Comparison of ENCODE assay signal across 9 mouse cellular contexts in genomic region chr1:153414962-153415361, GRCm38 (mm10). TPM values are rescaled to one million over a fixed set of nuclear protein-coding genes. Genes with fewer than 3 reads are reported as not detected.
DNase-seq lines count a peak whose midpoint lies in the region; ATAC-seq lines count a peak whose summit lies in the region.
"Had no signal": no experiment of that assay in that cellular context is flagged by ENCODE, and none has a peak within 500 bp of the region (broad histone marks: within the 10 kb centered on the region; RNA-seq: fewer than 3 reads in every experiment).

No protein-coding gene starts in this region.

- H3K27ac ChIP-seq in kidney, embryonic 15.5 days, result no peak overlapping the region
- peak overlapping the region; percentile 52 for H3K27ac ChIP-seq in brown adipose tissue, adult 24 weeks (replicated peaks; ENCODE audit: low read depth, low read length)
- no peak overlapping the region for H3K27ac ChIP-seq in liver, embryonic 11.5 days (ENCODE audit: low read depth, low read length)
- H3K27ac ChIP-seq in forebrain, embryonic 12.5 days, result no peak overlapping the region
- H3K27ac ChIP-seq: lung, embryonic 15.5 days had no signal

- no peaks in the 10 kb centered on the region for H3K4me1 ChIP-seq in kidney, embryonic 15.5 days
- no peaks in the 10 kb centered on the region for H3K4me1 ChIP-seq in brown adipose tissue, adult 24 weeks (ENCODE audit: control insufficient read depth, insufficient read depth, insufficient read length, low read length)
- no peaks in the 10 kb centered on the region for H3K4me1 ChIP-seq in liver, embryonic 11.5 days (replicated peaks; ENCODE audit: control insufficient read depth, insufficient read depth, low read length)
- no peaks in the 10 kb centered on the region for H3K4me1 ChIP-seq in forebrain, embryonic 12.5 days
- H3K4me1 ChIP-seq: lung, embryonic 15.5 days had no signal

- WGBS in kidney, embryonic 15.5 days, result 86% methylated on average over 4 of the region's 4 CpGs
- WGBS in liver, embryonic 11.5 days, result 60% methylated on average over 4 of the region's 4 CpGs
- 93% methylated on average over 4 of the region's 4 CpGs for WGBS in forebrain, embryonic 12.5 days

- no peak overlapping the region for H3K4me2 ChIP-seq in kidney, embryonic 15.5 days
- H3K4me2 ChIP-seq in liver, embryonic 11.5 days, result no peak overlapping the region
- no peak overlapping the region for H3K4me2 ChIP-seq in forebrain, embryonic 12.5 days
- H3K4me2 ChIP-seq: lung, embryonic 15.5 days had no signal

- no peak overlapping the region for H3K4me3 ChIP-seq in kidney, embryonic 15.5 days (replicated peaks)
- H3K4me3 ChIP-seq in brown adipose tissue, adult 24 weeks (ENCODE audit: insufficient read depth, low read depth, low read length), result no peak overlapping the region
- no peak overlapping the region for H3K4me3 ChIP-seq in liver, embryonic 11.5 days (ENCODE audit: low read depth, low read length)
- H3K4me3 ChIP-seq in forebrain, embryonic 12.5 days (replicated peaks), result no peak overlapping the region
- H3K4me3 ChIP-seq: lung, embryonic 15.5 days had no signal

- ATAC-seq in kidney, embryonic 15.5 days (replicated peaks; ENCODE audit: low FRiP score), result no peak
- 0 out of 2 replicates have a peak, but pooled peaks have one; percentile 43 for ATAC-seq in liver, embryonic 11.5 days (replicated peaks; ENCODE audit: low FRiP score)
- no peak for ATAC-seq in forebrain, embryonic 12.5 days (ENCODE audit: low FRiP score)

- H3K9me3 ChIP-seq in kidney, embryonic 15.5 days (replicated peaks), result no peaks in the 10 kb centered on the region
- H3K9me3 ChIP-seq in liver, embryonic 11.5 days (ENCODE audit: control insufficient read depth, low read length), result no peaks in the 10 kb centered on the region
- H3K9me3 ChIP-seq in forebrain, embryonic 12.5 days, result no peaks in the 10 kb centered on the region
- H3K9me3 ChIP-seq: lung, embryonic 15.5 days had no signal

- H3K36me3 ChIP-seq in kidney, embryonic 15.5 days, result no peaks in the 10 kb centered on the region
- no peaks in the 10 kb centered on the region for H3K36me3 ChIP-seq in liver, embryonic 11.5 days (ENCODE audit: control insufficient read depth, insufficient read depth, low read length)
- H3K36me3 ChIP-seq in forebrain, embryonic 12.5 days (replicated peaks), result no peaks in the 10 kb centered on the region
- H3K36me3 ChIP-seq: lung, embryonic 15.5 days had no signal

- no peak overlapping the region for H3K9ac ChIP-seq in kidney, embryonic 15.5 days
- H3K9ac ChIP-seq in liver, embryonic 11.5 days (ENCODE audit: low read depth, low read length), result no peak overlapping the region
- H3K9ac ChIP-seq in forebrain, embryonic 12.5 days, result no peak overlapping the region
- H3K9ac ChIP-seq: lung, embryonic 15.5 days had no signal

- peak; percentile 56 for DNase-seq in kidney, adult 9 months
- DNase-seq in liver, embryonic 11.5 days (ENCODE audit: low spot score), result no peak
- DNase-seq in spleen, adult 12 weeks (ENCODE audit: low spot score), result peak; percentile 40
- no peak for DNase-seq in ovary, postnatal 36 days (ENCODE audit: low spot score)
- DNase-seq in retina, embryonic 14.5 days (ENCODE audit: low spot score), result no peak

- H3K27me3 ChIP-seq in kidney, embryonic 15.5 days, result no peaks in the 10 kb centered on the region
- H3K27me3 ChIP-seq in liver, embryonic 11.5 days (replicated peaks; ENCODE audit: control insufficient read depth, insufficient read depth, low read length), result no peaks in the 10 kb centered on the region
- no peaks in the 10 kb centered on the region for H3K27me3 ChIP-seq in forebrain, embryonic 12.5 days
- H3K27me3 ChIP-seq: lung, embryonic 15.5 days had no signal

RNA-seq across cellular contexts. Expression of gene Shcbp1l, which starts 10.0 kb away (rescaled TPM):
- polyA plus RNA-seq in kidney, embryonic 15.5 days (2015; fragmentation: Nextera tagmentation; extraction: Ambion mirVana), result 0.12 and 0.13 TPM in 2 replicates
- not detected in 2 replicates for polyA plus RNA-seq in brown adipose tissue, adult 24 weeks (2012; ENCODE audit: insufficient read depth, insufficient read length, missing spikeins)
- 0.38 and 0.56 TPM in 2 replicates for polyA plus RNA-seq in liver, embryonic 11.5 days (2014; fragmentation: Nextera tagmentation; extraction: Ambion mirVana)
- 0.12 and 0.29 TPM in 2 replicates for polyA plus RNA-seq in forebrain, embryonic 12.5 days (2016; fragmentation: Nextera tagmentation; extraction: Ambion mirVana)

Comparison
In these comparisons a context has a peak if more than half of its experiments do, and no peak if none do; other contexts are left out.
1. DNase-seq: peak in kidney, adult 9 months (single experiment) and spleen, adult 12 weeks (single experiment); none in liver, embryonic 11.5 days (single experiment), ovary, postnatal 36 days (single experiment) and retina, embryonic 14.5 days (single experiment).